ENCODE assay signal across 22 mouse cellular contexts in genomic region chr19:4635986-4636385, GRCm38 (mm10). TPM values are rescaled to one million over a fixed set of nuclear protein-coding genes. Genes with fewer than 3 reads are reported as not detected.
DNase-seq lines count a peak whose midpoint lies in the region; ATAC-seq and TF ChIP-seq lines count a peak whose summit lies in the region.
"Had no signal": no experiment of that assay in that cellular context is flagged by ENCODE, and none has a peak within 500 bp of the region (broad histone marks: within the 10 kb centered on the region; RNA-seq: fewer than 3 reads in every experiment).

No protein-coding gene starts in this region.

- no peaks in the 10 kb centered on the region for H3K4me1 ChIP-seq in hindbrain, postnatal 0 days (ENCODE audit: insufficient read depth, low read length)
- no peaks in the 10 kb centered on the region for H3K4me1 ChIP-seq in hindbrain, embryonic 13.5 days (replicated peaks)
- no peaks in the 10 kb centered on the region for H3K4me1 ChIP-seq in forebrain, embryonic 15.5 days
- H3K4me1 ChIP-seq: embryonic facial prominence, embryonic 13.5 days; forebrain, embryonic 12.5 days; heart, embryonic 13.5 days had no signal

- peak; percentile 15; the same call in 1 of the 2 replicates for TF ChIP-seq CTCF in hindbrain, postnatal 0 days (IDR thresholded peaks at IDR 0.05; ENCODE audit: low read depth)
- TF ChIP-seq CTCF in layer of hippocampus, adult 2 months (conservative IDR thresholded peaks at IDR 0.05): peak; percentile 15; the same call in 1 of the 2 replicates

- no peak overlapping the region for H3K27ac ChIP-seq in hindbrain, postnatal 0 days
- H3K27ac ChIP-seq in hindbrain, embryonic 13.5 days: no peak overlapping the region
- no peak overlapping the region for H3K27ac ChIP-seq in layer of hippocampus, adult 2 months
- H3K27ac ChIP-seq in forebrain, embryonic 15.5 days (replicated peaks): no peak overlapping the region
- H3K27ac ChIP-seq: embryonic facial prominence, embryonic 13.5 days; forebrain, embryonic 12.5 days; heart, embryonic 13.5 days had no signal

- H3K4me2 ChIP-seq in hindbrain, postnatal 0 days (ENCODE audit: low read depth, low read length): no peak overlapping the region
- H3K4me2 ChIP-seq in hindbrain, embryonic 13.5 days: no peak overlapping the region
- no peak overlapping the region for H3K4me2 ChIP-seq in forebrain, embryonic 15.5 days (replicated peaks)
- H3K4me2 ChIP-seq: embryonic facial prominence, embryonic 13.5 days; forebrain, embryonic 12.5 days; heart, embryonic 13.5 days had no signal

- DNase-seq in hindbrain, postnatal 0 days (ENCODE audit: low spot score): no peak
- DNase-seq in layer of hippocampus, adult 2 months (ENCODE audit: low spot score in 2 of 2): no peak
- no peak for DNase-seq in layer of hippocampus, adult 9-11 months
- DNase-seq in R1 (ENCODE audit: low read depth, low spot score): peak; percentile 70
- no peak for DNase-seq in neural tube, embryonic 10.5 days (ENCODE audit: extremely low spot score, low spot score)
- DNase-seq: adrenal gland, adult 2 months; adrenal gland, postnatal 25 days; B cell, adult 2 months; cerebellum, adult 18-20 months; cerebellum, adult 9-11 months; cerebellum, postnatal 36 days; forebrain, postnatal 0 days; gastrocnemius, postnatal 36 days; heart, adult 11 months; heart, postnatal 36 days had no signal

- H3K27me3 ChIP-seq in hindbrain, postnatal 0 days (ENCODE audit: insufficient read depth, low read length): no peaks in the 10 kb centered on the region
- 0 out of 2 replicates have a peak, but pooled peaks cover 8% of the 10 kb centered on the region for H3K27me3 ChIP-seq in hindbrain, embryonic 13.5 days
- H3K27me3 ChIP-seq in forebrain, embryonic 15.5 days: 0 out of 2 replicates have a peak, but pooled peaks cover 4% of the 10 kb centered on the region
- H3K27me3 ChIP-seq: embryonic facial prominence, embryonic 13.5 days had no signal

- no peaks in the 10 kb centered on the region for H3K9me3 ChIP-seq in hindbrain, postnatal 0 days (ENCODE audit: low read length)
- H3K9me3 ChIP-seq in hindbrain, embryonic 13.5 days: no peaks in the 10 kb centered on the region
- no peaks in the 10 kb centered on the region for H3K9me3 ChIP-seq in forebrain, embryonic 15.5 days
- H3K9me3 ChIP-seq: embryonic facial prominence, embryonic 13.5 days; forebrain, embryonic 12.5 days; heart, embryonic 13.5 days had no signal

- no peak for ATAC-seq in hindbrain, postnatal 0 days
- ATAC-seq in hindbrain, embryonic 13.5 days (ENCODE audit: low FRiP score): no peak
- ATAC-seq in forebrain, embryonic 15.5 days (replicated peaks): no peak
- ATAC-seq: CD4-positive, CD25-positive, alpha-beta regulatory T cell, adult 4 months; forebrain, postnatal 0 days; hindbrain, embryonic 16.5 days had no signal

- no peak overlapping the region for H3K4me3 ChIP-seq in hindbrain, postnatal 0 days (ENCODE audit: low read length)
- H3K4me3 ChIP-seq in hindbrain, embryonic 13.5 days: no peak overlapping the region
- H3K4me3 ChIP-seq in layer of hippocampus, adult 2 months: no peak overlapping the region
- no peak overlapping the region for H3K4me3 ChIP-seq in forebrain, embryonic 15.5 days
- H3K4me3 ChIP-seq: embryonic facial prominence, embryonic 13.5 days; forebrain, embryonic 12.5 days; heart, embryonic 13.5 days had no signal

- H3K9ac ChIP-seq in hindbrain, postnatal 0 days (replicated peaks; ENCODE audit: low read length): no peak overlapping the region
- no peak overlapping the region for H3K9ac ChIP-seq in hindbrain, embryonic 13.5 days
- no peak overlapping the region for H3K9ac ChIP-seq in forebrain, embryonic 15.5 days (replicated peaks)
- H3K9ac ChIP-seq: embryonic facial prominence, embryonic 13.5 days; forebrain, embryonic 12.5 days; forebrain, postnatal 0 days; heart, embryonic 13.5 days had no signal

- WGBS in hindbrain, postnatal 0 days: 71% methylated on average over 4 of the region's 4 CpGs
- WGBS in hindbrain, embryonic 13.5 days: 74% methylated on average over 4 of the region's 4 CpGs
- WGBS in forebrain, embryonic 15.5 days: 76% methylated on average over 4 of the region's 4 CpGs

- H3K36me3 ChIP-seq in hindbrain, postnatal 0 days (ENCODE audit: insufficient read depth, low read length): no peaks in the 10 kb centered on the region
- no peaks in the 10 kb centered on the region for H3K36me3 ChIP-seq in hindbrain, embryonic 13.5 days
- H3K36me3 ChIP-seq in forebrain, embryonic 15.5 days: no peaks in the 10 kb centered on the region
- H3K36me3 ChIP-seq: embryonic facial prominence, embryonic 13.5 days; forebrain, embryonic 12.5 days; heart, embryonic 13.5 days had no signal

RNA-seq across cellular contexts. Expression of gene Rce1, which starts 10.5 kb away (rescaled TPM):
- total RNA-seq in hindbrain, postnatal 0 days (2014; rRNA removed): 59.6 and 77.1 TPM in 2 replicates
- 47.6 and 48.9 TPM in 2 replicates for polyA plus RNA-seq in hindbrain, postnatal 0 days (2015; fragmentation: Nextera tagmentation; extraction: Ambion mirVana)
- 52.0 and 54.2 TPM in 2 replicates for polyA plus RNA-seq in hindbrain, embryonic 13.5 days (2015; fragmentation: Nextera tagmentation; extraction: Ambion mirVana)
- total RNA-seq in layer of hippocampus, adult 2 months (2021): 10 to 100 TPM; 19.1 to 22.8 TPM
- polyA plus RNA-seq in forebrain, embryonic 15.5 days (2015; fragmentation: Nextera tagmentation; extraction: Ambion mirVana): 53.8 and 56.5 TPM in 2 replicates

RNA-seq across cellular contexts. Expression of gene Lrfn4, which starts 20.5 kb away (rescaled TPM):
- 172 and 178 TPM in 2 replicates for total RNA-seq in hindbrain, postnatal 0 days (2014; rRNA removed)
- 14.1 and 15.6 TPM in 2 replicates for polyA plus RNA-seq in hindbrain, postnatal 0 days (2015; fragmentation: Nextera tagmentation; extraction: Ambion mirVana)
- 9.0 and 10.4 TPM in 2 replicates for polyA plus RNA-seq in hindbrain, embryonic 13.5 days (2015; fragmentation: Nextera tagmentation; extraction: Ambion mirVana)
- total RNA-seq in layer of hippocampus, adult 2 months (2021): 10 to 100 TPM; 32.8 to 34.6 TPM
- 10.9 and 11.7 TPM in 2 replicates for polyA plus RNA-seq in forebrain, embryonic 15.5 days (2015; fragmentation: Nextera tagmentation; extraction: Ambion mirVana)
- polyA plus RNA-seq: CD4-positive, CD25-positive, alpha-beta regulatory T cell, adult 4 months had no signal
